Mouse (Mus musculus): ENCODE data around the gene Myo19.
A peak's percentile ranks its signal among the peaks of the same experiment; 100 is the strongest.

Myo19 gene

GRCm38 (mm10) chr11:84886236-84886635 lies 6.3 kb downstream of the Myo19 start:
- peak in 1 of 2 experiments; percentile 51 for DNase-seq (ENCODE audit: low spot score in 2 of 2)

GRCm38 (mm10) chr11:84886767-84887511 lies 7.0 kb downstream of the Myo19 start:
- no peak for DNase-seq (ENCODE audit: low spot score in 2 of 2)

- no peak for DNase-seq (ENCODE audit: low spot score in 2 of 2)
Measured at GRCm38 (mm10) chr11:84888025-84888424, 8.1 kb downstream of the Myo19 start.

- no peak for DNase-seq (ENCODE audit: low spot score in 2 of 2)
Measured at GRCm38 (mm10) chr11:84889492-84889891, 9.5 kb downstream of the Myo19 start.

- no peak for DNase-seq (ENCODE audit: low spot score in 2 of 2)
Measured at GRCm38 (mm10) chr11:84891705-84892104, 11.8 kb downstream of the Myo19 start.

GRCm38 (mm10) chr11:84893113-84893512 lies 13.2 kb downstream of the Myo19 start:
- no peak for DNase-seq (ENCODE audit: low spot score in 2 of 2)

GRCm38 (mm10) chr11:84904597-84905144 lies 24.7 kb downstream of the Myo19 start:
- no peak for DNase-seq (ENCODE audit: low spot score in 2 of 2)

GRCm38 (mm10) chr11:84907081-84907480 lies 27.1 kb downstream of the Myo19 start:
- DNase-seq (ENCODE audit: low spot score in 2 of 2): no peak

- no peak for DNase-seq (ENCODE audit: low spot score in 2 of 2)
Measured at GRCm38 (mm10) chr11:84908480-84908879, 28.5 kb downstream of the Myo19 start.

GRCm38 (mm10) chr11:84910411-84910810 lies 30.5 kb downstream of the Myo19 start:
- DNase-seq (ENCODE audit: low spot score in 2 of 2): no peak

- DNase-seq (ENCODE audit: low spot score in 2 of 2): no peak
Measured at GRCm38 (mm10) chr11:84914673-84915072, 34.7 kb downstream of the Myo19 start.

- DNase-seq (ENCODE audit: low spot score in 2 of 2): peak; percentile 80 to 87
Measured at GRCm38 (mm10) chr11:84916053-84916702, 36.2 kb downstream of the Myo19 start, which contains the start of gene Znhit3. TSS of gene Znhit3 (minus strand) at chr11:84916366.

- no peak for DNase-seq (ENCODE audit: low spot score in 2 of 2)
Measured at GRCm38 (mm10) chr11:84916703-84917300, 36.9 kb downstream of the Myo19 start.

GRCm38 (mm10) chr11:84918425-84918824 lies 38.5 kb downstream of the Myo19 start:
- DNase-seq (ENCODE audit: low spot score in 2 of 2): peak; percentile 90 to 98

- DNase-seq (ENCODE audit: low spot score in 2 of 2): peak; percentile 58 to 84
Measured at GRCm38 (mm10) chr11:84919276-84919675, 39.3 kb downstream of the Myo19 start.

- no peak for DNase-seq (ENCODE audit: low spot score in 2 of 2)
Measured at GRCm38 (mm10) chr11:84919951-84920350, 40.0 kb downstream of the Myo19 start.

- no peak for DNase-seq (ENCODE audit: low spot score in 2 of 2)
Measured at GRCm38 (mm10) chr11:84920981-84921380, 41.0 kb downstream of the Myo19 start.

- no peak for DNase-seq (ENCODE audit: low spot score in 2 of 2)
Measured at GRCm38 (mm10) chr11:84932261-84932660, 52.3 kb downstream of the Myo19 start.

- no peak for DNase-seq (ENCODE audit: low spot score in 2 of 2)
Measured at GRCm38 (mm10) chr11:84939508-84940053, 59.6 kb downstream of the Myo19 start.

- no peak for DNase-seq (ENCODE audit: low spot score in 2 of 2)
Measured at GRCm38 (mm10) chr11:84940140-84940539, 60.2 kb downstream of the Myo19 start.

GRCm38 (mm10) chr11:84943948-84944347 lies 64.0 kb downstream of the Myo19 start:
- DNase-seq (ENCODE audit: low spot score in 2 of 2): peak; percentile 39 to 78

Data from spleen, postnatal 4 days (tissue).